Mouse (Mus musculus): ENCODE measurements around the gene Prkg1. TPM values are rescaled to one million over a fixed set of nuclear protein-coding genes. Genes with fewer than 3 reads are reported as not detected.
"Not testable (repeated sequence)": the region's sequence is repeated elsewhere in the genome, so short reads cannot be mapped to it uniquely, and the experiment has no call there.

Gene Prkg1
- polyA plus RNA-seq, 1 experiment from 2014 or later: 10.3 TPM

DNA sequence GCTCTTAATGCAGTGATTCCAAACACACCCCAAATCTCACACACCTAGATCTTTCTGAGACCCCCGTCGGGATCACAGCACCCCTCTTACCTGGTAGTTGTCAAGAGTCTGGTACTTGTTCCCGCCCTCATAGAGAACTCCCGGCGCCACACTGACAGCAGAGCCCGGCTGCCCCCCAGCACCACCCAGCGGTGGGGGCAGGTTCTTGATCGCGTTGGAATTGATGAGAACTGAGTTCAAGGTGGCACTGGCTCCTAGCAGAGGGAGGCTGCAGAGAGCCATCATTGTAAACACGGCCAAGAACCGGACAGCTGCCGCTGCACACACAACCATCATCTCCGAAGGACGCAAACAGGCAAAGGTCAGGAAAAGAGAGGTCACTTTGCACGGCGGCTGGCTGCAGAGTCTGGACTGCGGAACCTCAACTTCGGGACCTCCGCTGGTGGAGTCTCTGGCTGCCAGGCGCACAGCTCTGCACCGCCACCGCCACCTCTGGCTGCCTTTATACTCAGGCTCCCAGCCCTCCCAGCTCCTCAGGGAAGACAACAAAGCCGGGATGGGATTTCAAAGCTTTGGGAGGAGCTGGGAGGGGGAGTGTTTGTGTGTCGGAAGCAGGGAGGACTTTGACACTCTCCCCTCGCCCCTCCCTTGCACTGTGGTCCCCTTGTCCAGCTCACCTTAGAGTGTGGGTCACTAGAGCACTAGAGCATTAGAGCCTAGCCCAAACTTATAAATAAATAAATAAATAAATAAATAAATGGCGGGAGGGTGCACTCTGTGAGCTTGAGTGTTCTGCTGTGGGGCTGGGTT, 1215.6 kb downstream of the Prkg1 start, which contains the start of gene Dkk1:
Gene Dkk1, minus strand, starts transcription at position 622 of the 810 bp plus-strand sequence.
- no peak within 1 kb of the TSS for H3K27ac ChIP-seq (ENCODE audit: low read depth, low read length)
- H3K4me3 ChIP-seq (ENCODE audit: low read depth, low read length): peak within 1 kb of the TSS; percentile 30
- H3K9ac ChIP-seq (replicated peaks; ENCODE audit: low read depth, low read length): 0 out of 2 replicates have a peak within 1 kb of the TSS, but pooled peaks have one; percentile 39
- H3K4me2 ChIP-seq (ENCODE audit: low read depth, low read length): peak within 1 kb of the TSS; percentile 62
- ATAC-seq (ENCODE audit: low read depth): peak; percentile 78
- under 1% methylated on average over 26 of the region's 26 CpGs for WGBS
- peaks cover 15% of the 10 kb centered on the region for H3K4me1 ChIP-seq (ENCODE audit: control insufficient read depth, insufficient read depth, low read length)
- H3K36me3 ChIP-seq (ENCODE audit: control insufficient read depth, insufficient read depth, low read length): no peaks in the 10 kb centered on the region
- H3K27me3 ChIP-seq (ENCODE audit: control insufficient read depth, insufficient read depth, low read length): peaks cover 19% of the 10 kb centered on the region
- no peaks in the 10 kb centered on the region for H3K9me3 ChIP-seq (ENCODE audit: control insufficient read depth, low read length)

- peaks cover 19% of the 10 kb centered on the region for H3K27me3 ChIP-seq (ENCODE audit: control insufficient read depth, insufficient read depth, low read length)
- peaks cover 15% of the 10 kb centered on the region for H3K4me1 ChIP-seq (ENCODE audit: control insufficient read depth, insufficient read depth, low read length)
- no peak overlapping the region for H3K9ac ChIP-seq (replicated peaks; ENCODE audit: low read depth, low read length)
- ATAC-seq (ENCODE audit: low read depth): peak; percentile 46; the same call in 1 of the 2 replicates
- no peaks in the 10 kb centered on the region for H3K36me3 ChIP-seq (ENCODE audit: control insufficient read depth, insufficient read depth, low read length)
- under 1% methylated on average over 23 of the region's 23 CpGs for WGBS
- no peak overlapping the region for H3K27ac ChIP-seq (ENCODE audit: low read depth, low read length)
- peak overlapping the region; percentile 62 for H3K4me2 ChIP-seq (ENCODE audit: low read depth, low read length)
- H3K9me3 ChIP-seq (ENCODE audit: control insufficient read depth, low read length): no peaks in the 10 kb centered on the region
- peak overlapping the region; percentile 30 for H3K4me3 ChIP-seq (ENCODE audit: low read depth, low read length)
Observed at GRCm38 (mm10) chr19:30548411-30549043, 1216.3 kb downstream of the Prkg1 start.

GRCm38 (mm10) chr19:30539365-30539941, 1225.4 kb downstream of the Prkg1 start:
- not testable (repeated sequence) for H3K4me1 ChIP-seq (ENCODE audit: control insufficient read depth, insufficient read depth, low read length); H3K9me3 ChIP-seq (ENCODE audit: control insufficient read depth, low read length); H3K36me3 ChIP-seq (ENCODE audit: control insufficient read depth, insufficient read depth, low read length); ATAC-seq (ENCODE audit: low read depth); H3K27me3 ChIP-seq (ENCODE audit: control insufficient read depth, insufficient read depth, low read length); H3K9ac ChIP-seq (replicated peaks; ENCODE audit: low read depth, low read length); H3K27ac ChIP-seq (ENCODE audit: low read depth, low read length)
- Histone ChIP-seq H3K4me3 (ENCODE audit: low read depth, low read length) (peak overlapping the region; percentile 34), H3K4me2 (ENCODE audit: low read depth, low read length) (peak overlapping the region; percentile 55)
- WGBS: 1% methylated on average over 40 of the region's 44 CpGs

DNA sequence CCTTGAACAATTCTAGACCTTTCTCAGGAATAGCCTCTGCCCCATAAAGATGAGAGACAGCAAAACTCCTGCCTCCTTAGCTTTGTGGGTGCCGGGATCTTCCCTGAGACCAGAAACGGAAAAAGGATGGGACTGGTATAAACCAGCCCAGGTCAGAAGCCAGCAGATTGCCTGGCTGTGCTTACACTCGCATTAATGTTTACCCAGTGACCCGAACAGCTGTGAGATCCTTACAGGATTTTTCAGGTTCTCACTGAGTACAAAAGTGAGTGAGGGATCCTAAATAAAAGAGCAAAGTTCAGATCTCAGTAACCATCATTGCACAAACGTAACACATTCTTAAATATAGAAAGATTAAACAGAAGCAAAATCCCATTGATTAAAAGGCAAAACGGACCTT, 1248.1 kb downstream of the Prkg1 start:
- no peak overlapping the region for H3K9ac ChIP-seq (replicated peaks; ENCODE audit: low read depth, low read length)
- H3K4me1 ChIP-seq (ENCODE audit: control insufficient read depth, insufficient read depth, low read length): no peaks in the 10 kb centered on the region
- 85% methylated on average over 6 of the region's 6 CpGs for WGBS
- no peaks in the 10 kb centered on the region for H3K27me3 ChIP-seq (ENCODE audit: control insufficient read depth, insufficient read depth, low read length)
- ATAC-seq (ENCODE audit: low read depth): no peak
- no peak overlapping the region for H3K4me2 ChIP-seq (ENCODE audit: low read depth, low read length)
- no peak overlapping the region for H3K4me3 ChIP-seq (ENCODE audit: low read depth, low read length)
- H3K27ac ChIP-seq (ENCODE audit: low read depth, low read length): no peak overlapping the region
- H3K36me3 ChIP-seq (ENCODE audit: control insufficient read depth, insufficient read depth, low read length): no peaks in the 10 kb centered on the region
- no peaks in the 10 kb centered on the region for H3K9me3 ChIP-seq (ENCODE audit: control insufficient read depth, low read length)

Other genes with a start within 250 kb of the Prkg1 start
- gene A1cf, start 103.7 kb upstream of the Prkg1 start, polyA plus RNA-seq (2014; fragmentation: Nextera tagmentation; extraction: Ambion mirVana): not detected in 2 replicates